Mouse (Mus musculus): ENCODE measurements at regions not wholly inside any gene's neighbourhood (a gene's known extent, or its start where the extent isn't known, plus 50 kb on each side); places are given as distances from the start of the nearest gene placed in this dataset.

DNA sequence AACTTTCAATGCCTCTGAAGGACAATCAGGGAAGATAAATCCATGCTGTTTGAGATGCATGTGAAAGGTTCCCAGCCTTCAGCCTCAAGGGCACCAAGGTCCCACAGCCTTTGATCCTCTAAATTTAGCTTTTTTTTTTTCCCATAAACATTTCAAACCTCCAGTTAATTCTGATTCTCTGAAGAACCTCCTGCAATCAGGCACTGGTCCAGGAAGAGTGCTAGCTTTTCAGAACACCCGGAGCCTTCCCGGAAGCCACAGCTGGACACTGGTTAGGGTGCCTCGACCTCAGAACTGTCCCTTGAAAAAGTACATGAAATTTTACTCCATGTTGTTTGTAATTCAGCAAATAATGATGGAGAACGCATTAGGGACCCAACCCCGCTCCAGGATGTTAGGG lies 348.9 kb downstream of the Prdm2 start:
- no peak for DNase-seq (ENCODE audit: low spot score in 2 of 2)

GRCm38 (mm10) chr4:142860441-142860840 lies 352.4 kb downstream of the Prdm2 start:
- no peak for DNase-seq (ENCODE audit: low spot score in 2 of 2)

- peak in 1 of 2 experiments; percentile 26 for DNase-seq (ENCODE audit: low spot score in 2 of 2)
Observed at GRCm38 (mm10) chr4:142856626-142857025, 356.2 kb downstream of the Prdm2 start.

DNA sequence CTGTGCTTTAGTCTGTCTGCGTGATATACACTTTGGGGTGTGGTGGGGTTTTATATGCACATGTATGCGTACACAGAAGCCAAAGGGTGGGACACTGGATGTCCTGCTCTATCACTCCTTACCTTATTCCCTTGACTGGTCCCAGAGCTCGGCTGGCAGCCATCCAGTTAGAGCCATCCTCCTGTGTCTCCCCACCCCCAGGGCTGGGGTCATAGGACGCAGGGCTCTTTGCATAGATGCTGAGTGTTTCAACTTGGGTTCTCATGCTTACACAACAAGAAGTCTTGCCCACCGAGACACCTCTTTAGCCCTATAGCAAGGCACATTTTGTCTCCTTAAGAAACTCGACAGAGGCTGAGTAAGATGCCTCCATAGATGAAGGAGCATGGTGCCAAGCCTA lies 357.2 kb downstream of the Prdm2 start:
- no peak for DNase-seq (ENCODE audit: low spot score in 2 of 2)

GRCm38 (mm10) chr4:142853924-142854323 lies 358.9 kb downstream of the Prdm2 start:
- DNase-seq (ENCODE audit: low spot score in 2 of 2) = peak; percentile 52 to 66

DNA sequence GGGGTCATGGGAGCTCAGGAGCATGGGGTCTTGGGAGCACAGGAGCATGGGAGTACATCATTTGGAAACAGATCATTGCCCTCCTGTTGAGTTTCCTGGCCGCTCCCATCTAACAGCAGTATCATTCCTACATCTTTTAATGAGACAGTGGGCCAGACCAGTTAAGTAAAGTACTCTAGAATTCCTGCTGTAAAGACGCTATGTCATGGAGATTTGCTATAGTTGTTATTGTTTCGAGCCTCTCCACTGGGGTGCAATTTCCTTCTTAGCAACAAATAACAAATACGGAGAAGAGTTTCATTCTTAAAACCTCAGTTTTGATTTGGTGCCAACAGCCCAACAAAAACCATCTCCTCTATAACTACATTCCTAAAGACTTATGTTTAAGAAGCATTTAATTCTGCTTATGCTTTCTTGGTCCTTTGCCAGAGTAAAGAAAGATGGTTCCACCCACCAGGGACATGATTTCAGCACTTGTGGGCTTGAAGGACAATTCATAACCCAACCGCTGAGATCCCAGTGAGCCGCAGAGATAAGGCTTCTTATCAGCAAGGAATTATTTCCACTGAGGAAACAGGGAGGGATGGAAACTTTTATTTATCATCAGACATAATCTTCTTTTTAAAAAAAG lies 367.6 kb downstream of the Prdm2 start:
- DNase-seq (ENCODE audit: low spot score in 2 of 2) = no peak

- no peak for DNase-seq (ENCODE audit: low spot score in 2 of 2)
Observed at GRCm38 (mm10) chr4:142839540-142839939, 373.3 kb downstream of the Prdm2 start.

- DNase-seq (ENCODE audit: low spot score in 2 of 2) = no peak
Observed at GRCm38 (mm10) chr4:142838363-142838964, 374.3 kb downstream of the Prdm2 start.

DNA sequence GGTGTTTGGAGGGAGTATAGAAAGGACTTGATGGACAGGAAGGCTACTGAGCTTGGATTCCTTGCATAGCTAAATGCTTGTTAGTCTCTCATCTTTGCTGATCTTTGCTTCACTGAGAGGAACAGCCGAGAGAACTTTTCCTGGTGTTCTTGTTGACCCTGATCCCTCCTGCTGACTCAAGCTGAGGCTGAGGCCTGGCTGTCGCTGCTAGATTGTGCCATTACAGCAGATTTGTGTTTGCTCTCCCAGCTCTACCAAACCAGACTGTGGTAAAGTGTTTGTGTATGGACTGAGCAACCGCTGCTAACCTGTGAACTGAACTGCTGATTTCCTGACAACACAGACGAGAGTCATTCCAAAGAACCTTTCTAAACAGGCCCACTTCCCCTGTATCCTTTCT lies 375.2 kb downstream of the Prdm2 start:
- DNase-seq (ENCODE audit: low spot score in 2 of 2) = no peak

DNA sequence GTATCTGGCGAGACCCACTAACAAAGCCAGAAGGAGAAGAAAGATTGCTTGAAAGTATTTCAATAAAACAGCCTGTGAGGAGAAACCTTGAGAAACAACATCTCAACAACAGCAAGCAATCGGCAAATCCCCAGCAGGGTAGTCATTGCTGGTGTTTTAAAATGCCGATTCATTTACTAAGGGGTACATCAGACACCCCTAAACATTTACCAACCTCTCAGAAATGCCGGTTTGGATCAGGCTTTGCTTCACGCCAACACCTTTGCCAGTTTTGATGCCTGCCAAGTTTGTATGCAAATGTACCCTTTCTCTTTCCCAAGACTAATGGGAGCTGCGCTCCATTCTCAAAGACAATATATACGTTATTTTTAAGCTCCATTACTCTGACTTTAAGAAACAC lies 383.1 kb downstream of the Prdm2 start:
- no peak for DNase-seq (ENCODE audit: low spot score in 2 of 2)

- no peak for DNase-seq (ENCODE audit: low spot score in 2 of 2)
Observed at GRCm38 (mm10) chr4:142828969-142829368, 383.8 kb downstream of the Prdm2 start.

DNA sequence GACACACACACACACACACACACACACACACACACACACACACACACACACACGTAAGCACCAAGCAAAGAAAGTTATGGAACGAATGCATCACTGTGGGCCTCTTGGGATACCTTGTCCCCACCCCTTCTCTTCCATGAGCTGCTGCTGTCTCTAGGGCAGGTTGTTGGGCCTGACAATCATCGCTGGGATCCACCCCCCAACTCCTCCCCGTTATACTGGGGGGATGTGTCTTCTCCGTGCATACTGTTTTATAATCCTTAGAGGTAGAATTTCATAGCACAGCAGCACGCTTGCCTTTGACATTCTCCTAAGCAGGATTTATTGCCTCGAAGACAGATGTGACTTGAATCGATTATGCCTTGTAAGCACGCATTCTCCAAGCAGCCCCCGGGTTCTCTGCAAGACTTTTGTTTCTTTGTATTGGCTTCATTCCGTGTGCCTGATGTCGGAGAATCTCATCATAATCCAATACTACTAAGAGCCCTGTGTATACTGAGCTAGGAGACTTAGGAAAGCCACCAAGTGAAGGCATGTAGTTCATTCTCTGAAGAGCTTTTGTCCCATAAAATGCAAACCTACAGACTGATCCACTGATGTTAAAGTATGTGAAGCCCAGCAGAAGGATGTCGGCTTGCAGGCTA lies 386.4 kb downstream of the Prdm2 start:
- no peak for DNase-seq (ENCODE audit: low spot score in 2 of 2)

DNA sequence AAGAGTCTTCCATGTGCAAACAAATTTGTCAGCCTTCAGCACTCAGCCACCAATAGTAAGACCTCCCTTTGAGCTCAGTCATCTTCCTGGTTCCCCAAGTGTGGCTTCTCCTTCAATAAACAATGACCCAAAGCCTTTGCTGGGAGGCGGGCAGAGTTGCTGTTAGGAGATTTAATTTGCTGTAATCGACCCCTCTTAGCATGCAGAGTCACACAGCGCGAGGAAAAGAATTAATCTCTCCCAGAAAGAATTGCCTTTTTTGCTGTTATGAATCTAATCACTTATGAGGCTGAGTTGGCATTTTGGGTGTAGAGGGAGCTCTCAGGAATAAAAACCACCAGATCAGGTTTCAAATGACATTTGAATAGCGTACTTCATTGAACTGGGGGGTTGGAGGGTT lies 387.0 kb downstream of the Prdm2 start:
- DNase-seq (ENCODE audit: low spot score in 2 of 2) = no peak

DNA sequence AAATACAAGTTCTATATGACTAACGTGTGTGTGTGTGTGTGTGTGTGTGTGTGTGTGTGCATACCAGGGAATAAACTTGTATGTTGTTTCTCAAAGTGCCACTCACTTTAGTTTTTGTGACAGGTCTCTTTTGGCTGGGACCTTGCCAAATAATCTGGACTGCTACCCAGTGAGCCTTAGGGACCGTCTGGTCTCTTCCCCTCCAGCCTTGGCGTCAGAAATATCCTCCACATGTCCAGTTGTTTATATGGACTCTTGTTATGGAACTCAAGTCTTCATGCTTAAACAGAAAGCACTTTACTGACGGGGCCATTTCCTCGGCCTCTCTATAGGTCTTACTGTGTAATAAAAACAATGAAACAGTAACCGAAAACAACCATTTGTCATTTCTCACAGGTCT lies 394.4 kb downstream of the Prdm2 start:
- no peak for DNase-seq (ENCODE audit: low spot score in 2 of 2)

- no peak for DNase-seq (ENCODE audit: low spot score in 2 of 2)
Observed at GRCm38 (mm10) chr4:142816986-142817385, 395.8 kb downstream of the Prdm2 start.

- no peak for DNase-seq (ENCODE audit: low spot score in 2 of 2)
Observed at GRCm38 (mm10) chr4:142803819-142804218, 409.0 kb downstream of the Prdm2 start.

DNA sequence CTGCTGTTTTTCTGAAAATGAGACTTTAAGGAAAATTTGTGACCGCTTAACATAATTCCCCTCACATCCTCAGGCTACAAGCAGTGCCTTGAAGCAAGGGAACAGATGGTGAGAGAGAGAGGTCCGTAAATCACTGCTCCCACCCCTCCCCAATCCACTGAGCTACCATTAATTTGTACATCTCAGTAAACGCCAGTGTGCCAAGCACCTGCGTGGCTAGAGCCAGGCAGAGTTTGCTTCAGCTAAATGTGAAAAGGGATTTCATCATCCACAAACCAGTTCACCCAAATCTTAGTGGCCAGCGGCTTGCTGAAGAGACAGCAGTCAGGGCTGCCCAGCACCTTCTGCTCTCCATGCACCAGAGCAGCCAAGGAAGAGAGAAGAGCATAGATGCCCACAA lies 413.5 kb downstream of the Prdm2 start:
- no peak for DNase-seq (ENCODE audit: low spot score in 2 of 2)

DNA sequence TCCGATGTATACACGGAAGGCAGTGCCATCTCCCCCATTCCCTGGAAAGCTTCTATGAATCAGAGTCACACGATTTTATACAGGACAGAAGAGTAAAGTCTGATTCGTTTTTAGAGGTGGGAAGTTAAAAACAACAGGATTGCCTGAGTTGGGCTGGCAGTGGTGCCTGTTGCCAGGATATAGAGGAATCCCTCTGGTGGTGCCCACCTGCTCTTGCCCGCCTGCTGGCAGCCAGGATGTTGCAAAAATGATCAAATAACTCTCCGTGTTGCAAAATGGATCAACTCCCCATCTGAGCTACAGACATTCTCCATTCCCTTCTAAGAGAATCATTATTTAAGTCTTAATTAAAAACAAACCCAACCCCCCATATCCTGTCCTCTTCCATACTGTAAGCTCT lies 414.0 kb downstream of the Prdm2 start:
- peak in 1 of 2 experiments; percentile 4 for DNase-seq (ENCODE audit: low spot score in 2 of 2)

GRCm38 (mm10) chr4:142792606-142792970 lies 420.2 kb downstream of the Prdm2 start:
- no peak for DNase-seq (ENCODE audit: low spot score in 2 of 2)

DNA sequence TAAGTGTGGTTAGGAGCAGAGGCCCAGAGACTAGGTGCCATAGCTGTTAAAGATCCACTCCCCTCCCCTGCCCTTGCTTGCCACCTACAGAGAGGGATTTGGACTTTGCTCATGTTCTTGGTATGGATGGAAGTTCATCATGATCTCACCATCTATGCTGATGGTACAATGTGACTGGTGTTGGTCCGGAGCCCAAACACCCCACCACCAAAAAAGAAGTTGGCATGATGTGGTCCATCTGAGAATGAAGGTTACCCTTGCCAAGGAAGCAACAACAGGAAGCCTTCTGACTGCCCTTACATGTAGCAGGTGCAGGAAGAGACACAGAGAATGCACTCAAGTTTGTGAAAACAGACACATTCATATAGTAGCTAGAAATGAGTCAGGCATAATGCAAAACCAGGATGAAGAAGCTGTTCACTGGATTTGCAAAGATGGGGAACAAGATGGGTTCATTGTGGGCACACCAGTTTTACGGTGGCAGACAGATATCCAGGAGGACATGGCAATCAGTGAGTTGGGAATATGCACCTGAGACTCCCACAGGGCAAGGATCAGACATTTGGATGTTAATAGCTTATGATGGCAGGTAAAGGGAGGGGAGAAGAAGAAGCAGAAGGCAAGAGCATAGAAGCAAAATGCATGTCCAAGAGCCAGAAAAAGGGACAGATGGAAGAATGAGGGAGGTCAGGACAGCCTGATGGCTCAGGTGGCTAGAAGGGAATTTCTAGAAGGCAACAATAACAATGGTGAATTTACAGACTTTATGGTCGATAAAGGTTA lies 420.8 kb downstream of the Prdm2 start:
- no peak for DNase-seq (ENCODE audit: low spot score in 2 of 2)

GRCm38 (mm10) chr4:142789048-142789447 lies 423.7 kb downstream of the Prdm2 start:
- DNase-seq (ENCODE audit: low spot score in 2 of 2) = no peak

- peak in 1 of 2 experiments; percentile 22 for DNase-seq (ENCODE audit: low spot score in 2 of 2)
Observed at GRCm38 (mm10) chr4:142785386-142785785, 427.4 kb downstream of the Prdm2 start.
